Mouse (Mus musculus) cortical plate, adult 2 months (tissue): ENCODE measurements at regions not wholly inside any gene's neighbourhood (a gene's known extent, or its start where the extent isn't known, plus 50 kb on each side); places are given as distances from the start of the nearest gene placed in this dataset.

Experiments
- H3K27ac ChIP-seq: fragments of 200-500 bp; 2 replicates; pipeline ENCODE4 v1.5.1; 2012; ENCODE audit warnings: low read length, control low read depth, inconsistent platforms; ENCODE audit not compliant: insufficient read depth
- H3K4me1 ChIP-seq: fragments of 200-500 bp; 2 replicates; pipeline ENCODE4 v1.6.1; 2011; ENCODE audit warnings: low read length; ENCODE audit not compliant: control insufficient read depth, insufficient read depth
- H3K4me3 ChIP-seq: fragments of 200-500 bp; 2 replicates; pipeline ENCODE4 v1.5.1; 2011; ENCODE audit warnings: mild to moderate bottlenecking, low read length, control low read depth; ENCODE audit not compliant: insufficient read depth
- CTCF ChIP-seq: fragments of 200-500 bp; IDR thresholded peaks from 2 replicates; pipeline ENCODE4 v1.5.1; 2011; ENCODE audit warnings: mild to moderate bottlenecking, control low read depth, low read length; ENCODE audit not compliant: insufficient read depth; ENCODE audit errors: extremely low read depth
- POLR2A ChIP-seq: fragments of 200-500 bp; IDR thresholded peaks from 2 replicates; pipeline ENCODE4 v1.6.1; 2011; ENCODE audit warnings: mild to moderate bottlenecking, low read length, control low read depth; ENCODE audit not compliant: insufficient read depth; ENCODE audit errors: extremely low read depth

- H3K4me3 ChIP-seq: no peak overlapping the region
- no peak overlapping the region for H3K27ac ChIP-seq
Observed at GRCm38 (mm10) chr6:4397695-4398598, 106.7 kb upstream of the Col1a2 start.

GRCm38 (mm10) chr6:4398599-4398980 lies 106.0 kb upstream of the Col1a2 start:
- H3K27ac ChIP-seq: no peak overlapping the region
- TF ChIP-seq CTCF (no peak), POLR2A (no peak)
- H3K4me1 ChIP-seq: peaks cover 2% of the 10 kb centered on the region; the same call in 1 of the 2 replicates

More at GRCm38 (mm10) chr6:4397695-4398598, 106.7 kb upstream of the Col1a2 start:
- TF ChIP-seq CTCF: no peak
- no peak for TF ChIP-seq POLR2A
- peaks cover 2% of the 10 kb centered on the region; the same call in 1 of the 2 replicates for H3K4me1 ChIP-seq

DNA sequence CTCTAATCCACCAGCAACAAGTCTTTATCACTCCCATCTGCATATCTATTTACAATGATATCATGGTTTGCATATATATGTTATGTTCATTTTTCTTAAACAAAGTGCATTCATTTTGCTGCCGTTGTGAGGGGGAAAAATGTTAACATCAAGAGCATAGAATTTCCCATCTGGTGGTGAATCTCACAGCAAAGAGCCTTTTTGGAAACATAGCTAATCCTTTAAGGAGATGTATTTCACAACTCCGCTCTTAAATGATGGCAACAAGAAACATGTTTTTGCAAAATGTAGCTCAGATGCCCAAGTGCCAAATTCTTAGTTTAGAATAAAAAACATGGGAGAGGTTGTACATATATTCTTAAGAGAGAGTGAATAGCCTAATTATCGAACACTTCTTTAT lies 99.3 kb upstream of the Col1a2 start:
- TF ChIP-seq POLR2A: no peak
- TF ChIP-seq CTCF: no peak
- H3K4me3 ChIP-seq: no peak overlapping the region
- H3K27ac ChIP-seq: no peak overlapping the region
- no peaks in the 10 kb centered on the region for H3K4me1 ChIP-seq

More at GRCm38 (mm10) chr6:4398599-4398980, 106.0 kb upstream of the Col1a2 start:
- H3K4me3 ChIP-seq: no peak overlapping the region

GRCm38 (mm10) chr6:4407748-4408147 lies 96.9 kb upstream of the Col1a2 start:
- H3K4me1 ChIP-seq: no peaks in the 10 kb centered on the region
- TF ChIP-seq CTCF (no peak), POLR2A (no peak)
- H3K27ac ChIP-seq: no peak overlapping the region
- no peak overlapping the region for H3K4me3 ChIP-seq

DNA sequence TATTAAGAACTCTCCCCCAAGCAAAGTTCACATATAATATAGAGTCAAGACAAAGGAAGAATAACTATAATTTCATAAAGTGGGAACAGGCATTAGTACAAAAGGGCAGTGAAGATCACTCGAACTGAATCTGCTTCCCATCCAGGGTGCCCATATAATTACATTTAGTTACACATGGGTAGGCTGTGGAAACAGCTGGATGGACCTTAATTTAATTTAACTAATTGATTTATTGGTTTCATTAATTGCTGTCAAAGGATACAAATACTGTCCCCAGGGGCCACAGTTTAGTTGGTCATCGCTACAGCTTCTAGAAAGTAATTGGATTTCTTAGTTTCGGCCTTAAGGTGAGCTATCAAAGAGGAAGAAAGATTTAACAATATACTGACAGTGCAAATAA lies 91.4 kb upstream of the Col1a2 start:
- no peak overlapping the region for H3K4me3 ChIP-seq
- TF ChIP-seq POLR2A (no peak), CTCF (no peak)
- no peaks in the 10 kb centered on the region for H3K4me1 ChIP-seq

GRCm38 (mm10) chr6:4414166-4414565 lies 90.4 kb upstream of the Col1a2 start:
- H3K27ac ChIP-seq: no peak overlapping the region
- no peaks in the 10 kb centered on the region for H3K4me1 ChIP-seq
- no peak for TF ChIP-seq POLR2A
- peak; percentile 58 for TF ChIP-seq CTCF
- H3K4me3 ChIP-seq: no peak overlapping the region

More for the DNA sequence above, 91.4 kb upstream of the Col1a2 start:
- no peak overlapping the region for H3K27ac ChIP-seq

- TF ChIP-seq POLR2A (no peak), CTCF (no peak)
Observed at GRCm38 (mm10) chr6:4415206-4415605, 89.4 kb upstream of the Col1a2 start.

GRCm38 (mm10) chr6:4417247-4417709 lies 87.3 kb upstream of the Col1a2 start:
- Histone ChIP-seq H3K4me3 (no peak overlapping the region), H3K27ac (no peak overlapping the region), H3K4me1 (no peaks in the 10 kb centered on the region)
- TF ChIP-seq POLR2A (no peak), CTCF (peak; percentile 9; the same call in 1 of the 2 replicates)

More at GRCm38 (mm10) chr6:4415206-4415605, 89.4 kb upstream of the Col1a2 start:
- H3K4me1 ChIP-seq: no peaks in the 10 kb centered on the region
- no peak overlapping the region for H3K27ac ChIP-seq
- no peak overlapping the region for H3K4me3 ChIP-seq

DNA sequence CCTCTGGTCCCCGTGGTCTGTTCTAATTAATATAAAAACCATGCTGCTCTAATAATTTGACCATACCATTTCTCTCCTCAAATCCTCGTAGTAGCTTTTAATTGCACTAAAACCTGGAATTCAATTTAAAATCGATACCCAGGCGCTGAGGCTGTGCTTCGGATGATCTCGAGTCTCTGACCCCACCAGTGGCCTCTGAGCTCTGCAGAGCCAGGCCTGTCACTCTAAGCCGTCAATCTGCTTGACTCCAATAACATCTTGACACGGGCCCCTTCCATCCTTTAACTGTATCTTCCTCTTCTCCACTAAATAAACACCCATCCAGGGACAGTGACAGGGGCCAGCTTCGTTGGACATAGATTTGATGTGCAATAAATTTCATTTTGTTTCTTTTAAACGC lies 86.2 kb upstream of the Col1a2 start:
- Histone ChIP-seq H3K4me3 (no peak overlapping the region), H3K4me1 (no peaks in the 10 kb centered on the region), H3K27ac (no peak overlapping the region)
- TF ChIP-seq POLR2A: no peak
- TF ChIP-seq CTCF: no peak

DNA sequence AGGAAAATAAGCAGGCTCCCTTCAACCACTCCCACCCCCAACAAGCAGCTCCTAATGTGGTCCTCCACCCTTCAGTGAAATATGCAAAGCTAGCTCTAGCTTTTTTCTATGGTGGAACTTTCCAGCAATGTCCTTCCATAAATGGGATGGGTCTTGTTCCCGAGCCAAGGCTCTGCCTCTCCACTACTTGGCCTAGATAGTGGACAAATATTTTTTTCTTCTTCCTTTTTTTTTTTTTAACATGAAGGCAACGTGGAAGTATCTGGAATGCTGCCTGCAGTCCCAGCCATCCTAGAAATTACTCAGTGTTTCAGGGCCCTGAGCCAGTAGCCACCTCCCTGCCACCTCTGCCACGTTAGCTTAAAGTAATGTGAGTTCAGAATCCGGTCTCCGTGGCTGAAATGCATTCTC lies 85.7 kb upstream of the Col1a2 start:
- TF ChIP-seq CTCF (no peak), POLR2A (no peak)
- Histone ChIP-seq H3K4me3 (no peak overlapping the region), H3K27ac (no peak overlapping the region), H3K4me1 (no peaks in the 10 kb centered on the region)
